Mouse (Mus musculus) neural tube, embryonic 12.5 days (tissue): Measurements from ENCODE around the gene S100a8. TPM values are rescaled to one million over a fixed set of nuclear protein-coding genes. Genes with fewer than 3 reads are reported as not detected.

Experiments
- ATAC-seq: fragments of 200-750 bp; cut with Nextera tagmentation; 2 replicates; pipeline ENCODE4 v1.8.0; 2017; ENCODE audit warnings: low read depth, mild to moderate bottlenecking, moderate TSS enrichment, moderate library complexity; ENCODE audit not compliant: low FRiP score
- H3K27ac ChIP-seq: fragments of 300-500 bp; sonication (generic); 2 replicates; pipeline ENCODE4 v1.5.1; 2016
- H3K27me3 ChIP-seq: fragments of 300-500 bp; sonication (generic); replicated peaks from 2 replicates; pipeline ENCODE4 v1.6.1; 2016; ENCODE audit warnings: mild to moderate bottlenecking
- H3K36me3 ChIP-seq: fragments of 300-500 bp; sonication (generic); 2 replicates; pipeline ENCODE4 v1.6.1; 2016; ENCODE audit warnings: mild to moderate bottlenecking
- H3K4me1 ChIP-seq: fragments of 300-500 bp; sonication (generic); 2 replicates; pipeline ENCODE4 v1.6.1; 2016
- H3K4me2 ChIP-seq: fragments of 300-500 bp; sonication (generic); replicated peaks from 2 replicates; pipeline ENCODE4 v1.6.1; 2016; ENCODE audit warnings: mild to moderate bottlenecking
- H3K4me3 ChIP-seq: fragments of 300-500 bp; sonication (generic); 2 replicates; pipeline ENCODE4 v1.5.1; 2016
- H3K9ac ChIP-seq: fragments of 300-500 bp; sonication (generic); 2 replicates; pipeline ENCODE4 v1.6.1; 2016; ENCODE audit warnings: mild to moderate bottlenecking
- H3K9me3 ChIP-seq: fragments of 300-500 bp; sonication (generic); 2 replicates; pipeline ENCODE4 v1.6.1; 2016; ENCODE audit warnings: mild to moderate bottlenecking
- WGBS: fragments of 180-500 bp; shearing (Covaris S2); methylation state at CpG from one replicate; pipeline ENCODE4 v1.1.7; 2016; 5-methylcytosine and 5-hydroxymethylcytosine counted together
- polyA plus RNA-seq: library from polyadenylated mRNA; unstranded; fragments of >200 nt; fragmentation: Nextera tagmentation; extraction: Ambion mirVana; gene quantifications from 2 replicates; pipeline ENCODE4 v1.2.1, GENCODE M21; 2016

Gene S100a8
- 15.8 and 23.7 TPM in 2 replicates for polyA plus RNA-seq

DNA sequence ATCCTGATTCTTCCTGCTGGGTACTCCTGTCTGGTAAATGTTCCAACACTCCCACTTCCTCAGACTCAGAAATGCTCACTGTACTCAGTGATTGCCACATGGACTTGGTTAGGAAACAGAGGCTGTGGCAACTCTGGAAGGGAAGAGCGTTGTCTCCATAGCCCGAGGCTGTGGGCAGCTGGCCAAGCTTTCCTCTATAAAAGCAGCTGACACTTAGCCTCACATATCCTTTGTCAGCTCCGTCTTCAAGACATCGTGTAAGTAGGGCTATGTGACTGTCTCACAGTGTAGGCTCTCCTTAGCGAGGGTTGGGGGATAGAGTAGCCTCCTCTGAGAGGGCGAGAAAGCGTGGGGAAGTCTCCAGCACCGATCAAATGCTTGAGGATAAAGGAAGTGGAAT, at the start of gene S100a8:
S100a8 (plus strand) TSS at position 133 of the 400 bp plus-strand sequence.
- Histone ChIP-seq H3K4me1 (no peaks in the 10 kb centered on the region), H3K36me3 (no peaks in the 10 kb centered on the region), H3K4me3 (no peak within 1 kb of the TSS), H3K4me2 (no peak within 1 kb of the TSS), H3K9me3 (no peaks in the 10 kb centered on the region), H3K27me3 (no peaks in the 10 kb centered on the region), H3K9ac (no peak within 1 kb of the TSS), H3K27ac (no peak within 1 kb of the TSS)
- 84% methylated on average over 8 of the region's 8 CpGs for WGBS
- ATAC-seq = no peak

- 63% methylated on average over 7 of the region's 7 CpGs for WGBS
- Histone ChIP-seq H3K4me2 (no peak overlapping the region), H3K27ac (no peak overlapping the region), H3K4me3 (no peak overlapping the region), H3K9ac (no peak overlapping the region), H3K4me1 (peaks cover 13% of the 10 kb centered on the region), H3K36me3 (no peaks in the 10 kb centered on the region), H3K9me3 (no peaks in the 10 kb centered on the region), H3K27me3 (no peaks in the 10 kb centered on the region)
- no peak for ATAC-seq
These were observed 47.2 kb upstream of the S100a8 start for GRCm38 (mm10) chr3:90621552-90621951.

- H3K36me3 ChIP-seq = no peaks in the 10 kb centered on the region
- 9% methylated on average over 2 of the region's 2 CpGs for WGBS
- peaks cover 13% of the 10 kb centered on the region for H3K4me1 ChIP-seq
- no peak overlapping the region for H3K4me2 ChIP-seq
- no peaks in the 10 kb centered on the region for H3K27me3 ChIP-seq
- ATAC-seq = peak; percentile 61
- H3K27ac ChIP-seq = no peak overlapping the region
- H3K9ac ChIP-seq = no peak overlapping the region
- no peaks in the 10 kb centered on the region for H3K9me3 ChIP-seq
- H3K4me3 ChIP-seq = no peak overlapping the region
These were observed 45.2 kb upstream of the S100a8 start for GRCm38 (mm10) chr3:90623435-90624071.

DNA sequence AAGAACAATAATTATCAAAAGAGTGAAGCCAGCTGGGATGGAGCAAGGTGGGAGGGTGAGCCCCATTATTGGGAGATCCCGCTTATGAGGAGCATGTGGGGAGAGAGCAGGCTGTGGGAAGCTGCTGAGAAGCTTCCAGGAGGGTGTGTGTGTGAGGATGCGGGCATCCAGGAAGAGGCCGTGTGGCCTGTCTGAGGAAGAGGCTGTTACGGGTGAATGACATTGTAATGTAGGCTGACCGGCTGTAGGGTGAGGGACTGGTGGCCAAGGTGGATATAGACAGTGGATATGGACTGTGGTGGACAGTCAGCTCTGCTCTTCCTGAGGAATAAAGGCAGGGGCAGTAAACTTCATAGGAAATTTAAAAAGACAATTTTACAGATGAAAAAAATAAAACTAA, 43.3 kb upstream of the S100a8 start:
- no peak for ATAC-seq
- WGBS = 79% methylated on average over 5 of the region's 5 CpGs
- H3K27ac ChIP-seq = no peak overlapping the region

GRCm38 (mm10) chr3:90626266-90627021, 42.3 kb upstream of the S100a8 start:
- no peak overlapping the region for H3K9ac ChIP-seq
- H3K27ac ChIP-seq = no peak overlapping the region
- no peak for ATAC-seq

More for the DNA sequence above, 43.3 kb upstream of the S100a8 start:
- H3K9ac ChIP-seq = no peak overlapping the region
- no peak overlapping the region for H3K4me2 ChIP-seq
- H3K9me3 ChIP-seq = no peaks in the 10 kb centered on the region
- no peaks in the 10 kb centered on the region for H3K27me3 ChIP-seq
- H3K4me3 ChIP-seq = no peak overlapping the region
- H3K36me3 ChIP-seq = no peaks in the 10 kb centered on the region
- H3K4me1 ChIP-seq = peaks cover 13% of the 10 kb centered on the region

GRCm38 (mm10) chr3:90627366-90627765, 41.4 kb upstream of the S100a8 start:
- ATAC-seq = no peak
- no peak overlapping the region for H3K27ac ChIP-seq
- H3K4me1 ChIP-seq = peaks cover 13% of the 10 kb centered on the region
- H3K4me3 ChIP-seq = no peak overlapping the region
- no peak overlapping the region for H3K9ac ChIP-seq
- H3K4me2 ChIP-seq = no peak overlapping the region
- no peaks in the 10 kb centered on the region for H3K27me3 ChIP-seq
- no peaks in the 10 kb centered on the region for H3K9me3 ChIP-seq
- 95% methylated on average over 5 of the region's 5 CpGs for WGBS
- no peaks in the 10 kb centered on the region for H3K36me3 ChIP-seq

More at GRCm38 (mm10) chr3:90626266-90627021, 42.3 kb upstream of the S100a8 start:
- no peaks in the 10 kb centered on the region for H3K36me3 ChIP-seq
- no peak overlapping the region for H3K4me2 ChIP-seq
- no peak overlapping the region for H3K4me3 ChIP-seq
- H3K4me1 ChIP-seq = peaks cover 13% of the 10 kb centered on the region
- no peaks in the 10 kb centered on the region for H3K9me3 ChIP-seq
- WGBS = 86% methylated on average over 9 of the region's 9 CpGs
- H3K27me3 ChIP-seq = no peaks in the 10 kb centered on the region

DNA sequence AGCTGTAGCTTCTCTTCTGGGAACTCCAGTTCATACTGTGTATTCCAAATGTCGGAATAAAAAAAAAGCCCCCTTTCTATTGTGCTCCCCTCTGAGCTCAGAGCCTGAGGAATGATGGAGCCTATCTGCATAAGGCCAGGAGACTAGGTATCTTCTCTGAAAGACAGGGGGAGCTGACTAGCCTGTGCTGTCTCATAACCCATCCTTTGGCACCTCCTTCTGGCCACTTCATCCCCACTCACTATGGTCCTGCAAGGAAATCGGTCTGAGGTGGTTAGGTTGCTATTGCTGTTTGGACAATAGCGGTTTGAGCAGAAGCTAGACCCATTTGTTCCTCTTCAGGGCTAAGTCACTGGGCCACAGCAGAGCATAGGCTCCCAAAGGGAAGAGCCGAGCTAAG, 41.0 kb upstream of the S100a8 start:
- Histone ChIP-seq H3K27ac (no peak overlapping the region), H3K27me3 (no peaks in the 10 kb centered on the region), H3K4me1 (peaks cover 13% of the 10 kb centered on the region), H3K9ac (no peak overlapping the region), H3K4me3 (no peak overlapping the region), H3K4me2 (no peak overlapping the region), H3K9me3 (no peaks in the 10 kb centered on the region), H3K36me3 (no peaks in the 10 kb centered on the region)
- no peak for ATAC-seq
- WGBS = 60% methylated on average over 4 of the region's 4 CpGs

- no peak overlapping the region for H3K9ac ChIP-seq
- H3K9me3 ChIP-seq = no peaks in the 10 kb centered on the region
- H3K4me3 ChIP-seq = no peak overlapping the region
- 84% methylated on average over 2 of the region's 2 CpGs for whole genome bisulfite sequencing
- no peak for ATAC-seq
- H3K36me3 ChIP-seq = no peaks in the 10 kb centered on the region
- no peak overlapping the region for H3K27ac ChIP-seq
- H3K27me3 ChIP-seq = no peaks in the 10 kb centered on the region
- no peak overlapping the region for H3K4me2 ChIP-seq
- H3K4me1 ChIP-seq = 0 out of 2 replicates have a peak, but pooled peaks cover 1% of the 10 kb centered on the region
These were observed 39.5 kb upstream of the S100a8 start for GRCm38 (mm10) chr3:90629298-90629697.

DNA sequence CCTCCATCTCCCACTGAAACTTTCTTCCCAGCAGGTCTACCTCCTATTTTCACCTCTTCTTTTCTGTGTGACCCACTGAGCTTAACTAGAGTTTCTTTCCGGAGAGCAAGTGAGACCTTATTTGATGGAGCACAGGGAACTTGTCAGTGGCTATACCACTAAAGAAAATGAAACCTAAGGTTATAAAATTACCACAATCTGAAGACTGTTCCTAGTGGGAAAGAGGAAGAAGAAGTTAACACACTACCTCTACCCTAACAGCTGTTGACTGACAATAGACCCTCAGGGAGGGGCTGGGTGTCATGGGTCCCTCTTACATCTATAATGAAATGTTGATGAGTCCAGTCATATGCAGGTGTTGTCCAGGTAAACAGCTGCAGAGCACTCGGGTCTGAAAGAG, 36.8 kb upstream of the S100a8 start:
- Histone ChIP-seq H3K9me3 (no peaks in the 10 kb centered on the region), H3K4me1 (no peaks in the 10 kb centered on the region), H3K9ac (no peak overlapping the region), H3K4me3 (no peak overlapping the region), H3K27ac (no peak overlapping the region), H3K27me3 (no peaks in the 10 kb centered on the region), H3K4me2 (no peak overlapping the region), H3K36me3 (no peaks in the 10 kb centered on the region)
- ATAC-seq = no peak
- WGBS = 87% methylated on average over 2 of the region's 2 CpGs

DNA sequence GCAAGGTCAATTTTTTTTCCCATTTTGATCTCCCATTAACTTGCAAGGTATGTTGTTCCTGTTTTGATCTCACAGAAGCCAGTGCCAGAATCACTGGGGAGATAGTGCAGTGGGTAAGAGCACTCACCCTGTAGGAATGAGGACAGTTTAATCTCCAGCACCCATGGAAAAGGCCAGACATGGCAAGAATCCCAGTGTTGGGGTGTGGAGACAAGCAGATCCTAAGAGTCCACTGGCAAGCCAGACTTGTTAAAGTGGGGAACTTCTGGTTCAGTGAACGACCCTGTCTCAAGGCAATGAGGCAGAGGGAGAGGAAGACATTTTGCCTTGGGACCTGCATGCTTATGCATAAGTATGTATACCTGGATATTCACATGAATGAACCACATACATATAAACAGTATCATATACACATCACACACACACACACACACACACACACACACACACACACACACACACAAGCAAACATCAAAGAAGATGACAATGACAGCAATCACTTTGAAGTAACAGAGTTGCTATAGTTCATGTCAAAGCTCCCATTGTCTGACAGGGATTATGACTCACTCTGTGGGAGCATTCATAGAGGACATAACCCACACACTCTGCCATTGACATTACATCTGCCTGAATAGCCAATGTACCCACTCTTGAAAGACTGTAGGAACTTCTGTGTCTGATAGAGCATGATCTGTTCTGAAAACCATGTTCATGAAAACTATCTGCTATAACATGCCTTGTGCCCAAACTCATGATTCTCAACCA, 30.1 kb upstream of the S100a8 start:
- Histone ChIP-seq H3K27me3 (no peaks in the 10 kb centered on the region), H3K9me3 (no peaks in the 10 kb centered on the region), H3K4me3 (no peak overlapping the region), H3K4me2 (no peak overlapping the region), H3K36me3 (no peaks in the 10 kb centered on the region), H3K9ac (no peak overlapping the region), H3K4me1 (no peaks in the 10 kb centered on the region), H3K27ac (no peak overlapping the region)
- 75% methylated on average over 1 of the region's 1 CpGs for WGBS
- no peak for ATAC-seq

- H3K36me3 ChIP-seq = no peaks in the 10 kb centered on the region
- WGBS = 52% methylated on average over 7 of the region's 7 CpGs
- H3K27me3 ChIP-seq = no peaks in the 10 kb centered on the region
- peak; percentile 17; the same call in 1 of the 2 replicates for ATAC-seq
- no peaks in the 10 kb centered on the region for H3K4me1 ChIP-seq
- no peak overlapping the region for H3K4me3 ChIP-seq
- H3K9me3 ChIP-seq = no peaks in the 10 kb centered on the region
- H3K4me2 ChIP-seq = no peak overlapping the region
- H3K9ac ChIP-seq = no peak overlapping the region
- H3K27ac ChIP-seq = no peak overlapping the region
These were observed 29.1 kb upstream of the S100a8 start for GRCm38 (mm10) chr3:90639511-90640154.

DNA sequence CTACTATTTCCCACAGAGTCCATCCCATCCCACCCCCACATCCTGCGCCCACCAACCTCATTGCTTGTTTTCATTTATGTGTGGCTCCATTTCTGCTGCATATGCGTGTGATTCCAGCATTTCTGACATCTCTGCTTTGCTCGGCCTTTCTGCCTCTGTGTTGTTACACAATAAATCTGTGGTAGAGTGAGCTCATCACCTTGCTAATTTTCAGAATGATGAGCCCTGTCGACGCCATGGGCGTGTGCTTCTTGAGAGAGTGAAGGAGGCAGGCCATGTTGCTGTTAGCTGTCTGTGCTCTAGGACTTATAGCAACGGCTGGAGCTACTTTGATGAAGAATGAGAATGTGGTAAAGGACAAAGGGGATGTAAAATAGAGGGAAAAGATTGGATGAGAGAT, 27.8 kb upstream of the S100a8 start:
- Histone ChIP-seq H3K9ac (no peak overlapping the region), H3K4me1 (no peaks in the 10 kb centered on the region), H3K4me2 (no peak overlapping the region), H3K36me3 (no peaks in the 10 kb centered on the region), H3K4me3 (no peak overlapping the region), H3K9me3 (no peaks in the 10 kb centered on the region), H3K27ac (no peak overlapping the region), H3K27me3 (no peaks in the 10 kb centered on the region)
- no peak for ATAC-seq
- WGBS = 85% methylated on average over 7 of the region's 7 CpGs
